Mouse (Mus musculus): Measurements from ENCODE around the gene Epb41. TPM values are rescaled to one million over a fixed set of nuclear protein-coding genes. Genes with fewer than 3 reads are reported as not detected.

Gene Epb41
- total and polyA plus RNA-seq, 2 experiments from 2014 or later, result 29.4 to 77.1 TPM

- no peak overlapping the region for H3K9ac ChIP-seq (replicated peaks; ENCODE audit: low read length, poor library complexity, severe bottlenecking)
- TF ChIP-seq CTCF (IDR thresholded peaks at IDR 0.05), result no peak
- H3K4me2 ChIP-seq (ENCODE audit: low read depth, low read length, poor library complexity, severe bottlenecking), result no peak overlapping the region
- no peak overlapping the region for H3K4me3 ChIP-seq (ENCODE audit: low read depth, low read length)
- no peaks in the 10 kb centered on the region for H3K9me3 ChIP-seq (ENCODE audit: low read length)
- DNase-seq (ENCODE audit: low spot score) (no peak), ATAC-seq (ENCODE audit: low FRiP score) (no peak)
- no peaks in the 10 kb centered on the region for H3K27me3 ChIP-seq (ENCODE audit: insufficient read depth, low read length)
- no peak overlapping the region for H3K27ac ChIP-seq (ENCODE audit: low read depth, low read length)
- 69% methylated on average over 2 of the region's 2 CpGs for WGBS
- H3K36me3 ChIP-seq (ENCODE audit: insufficient read depth, low read length), result no peaks in the 10 kb centered on the region
- no peaks in the 10 kb centered on the region for H3K4me1 ChIP-seq (ENCODE audit: insufficient read depth, low read length)
These were observed 49.9 kb downstream of the Epb41 start for GRCm38 (mm10) chr4:132025264-132025663.

- no peak for ATAC-seq (ENCODE audit: low FRiP score)
- no peak overlapping the region for H3K4me3 ChIP-seq (ENCODE audit: low read depth, low read length)
- H3K4me1 ChIP-seq (ENCODE audit: insufficient read depth, low read length), result no peaks in the 10 kb centered on the region
- no peak for TF ChIP-seq CTCF (IDR thresholded peaks at IDR 0.05)
- H3K27ac ChIP-seq (ENCODE audit: low read depth, low read length), result no peak overlapping the region
- no peak overlapping the region for H3K9ac ChIP-seq (replicated peaks; ENCODE audit: low read length, poor library complexity, severe bottlenecking)
- DNase-seq (ENCODE audit: low spot score), result no peak
- WGBS, result 100% methylated on average over 2 of the region's 2 CpGs
- H3K36me3 ChIP-seq (ENCODE audit: insufficient read depth, low read length), result no peaks in the 10 kb centered on the region
- H3K27me3 ChIP-seq (ENCODE audit: insufficient read depth, low read length), result no peaks in the 10 kb centered on the region
- no peak overlapping the region for H3K4me2 ChIP-seq (ENCODE audit: low read depth, low read length, poor library complexity, severe bottlenecking)
- H3K9me3 ChIP-seq (ENCODE audit: low read length), result no peaks in the 10 kb centered on the region
These were observed 51.3 kb downstream of the Epb41 start for GRCm38 (mm10) chr4:132023816-132024215.

DNA sequence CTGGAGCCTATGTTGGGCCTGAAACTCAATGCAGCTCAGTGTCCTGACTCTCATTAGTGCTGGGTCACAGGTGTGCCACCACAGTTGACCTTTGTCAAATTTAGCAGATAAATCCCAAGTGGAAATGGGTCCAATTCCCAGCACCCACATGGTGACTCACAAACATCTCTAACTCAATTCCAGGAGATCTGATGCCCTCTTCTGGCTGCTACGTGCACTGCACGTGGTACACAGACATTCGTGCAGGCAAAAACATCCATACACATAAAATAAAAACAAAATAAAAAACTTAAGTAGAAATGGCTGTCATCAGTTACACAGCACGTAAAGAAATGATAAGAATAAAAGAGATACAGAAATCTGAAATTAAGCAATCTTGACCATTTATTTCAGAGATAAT lies 52.5 kb downstream of the Epb41 start:
- H3K36me3 ChIP-seq (ENCODE audit: insufficient read depth, low read length), result no peaks in the 10 kb centered on the region
- no peak overlapping the region for H3K4me3 ChIP-seq (ENCODE audit: low read depth, low read length)
- no peak for DNase-seq (ENCODE audit: low spot score)
- no peak for ATAC-seq (ENCODE audit: low FRiP score)
- no peak overlapping the region for H3K27ac ChIP-seq (ENCODE audit: low read depth, low read length)
- WGBS, result 98% methylated on average over 4 of the region's 4 CpGs
- no peak overlapping the region for H3K9ac ChIP-seq (replicated peaks; ENCODE audit: low read length, poor library complexity, severe bottlenecking)
- no peaks in the 10 kb centered on the region for H3K4me1 ChIP-seq (ENCODE audit: insufficient read depth, low read length)
- no peaks in the 10 kb centered on the region for H3K9me3 ChIP-seq (ENCODE audit: low read length)
- H3K27me3 ChIP-seq (ENCODE audit: insufficient read depth, low read length), result no peaks in the 10 kb centered on the region
- no peak overlapping the region for H3K4me2 ChIP-seq (ENCODE audit: low read depth, low read length, poor library complexity, severe bottlenecking)
- peak; percentile 39; the same call in 1 of the 2 replicates for TF ChIP-seq CTCF (IDR thresholded peaks at IDR 0.05)

GRCm38 (mm10) chr4:132021883-132022282 lies 53.2 kb downstream of the Epb41 start:
- Histone ChIP-seq H3K4me1 (ENCODE audit: insufficient read depth, low read length) (no peaks in the 10 kb centered on the region), H3K27me3 (ENCODE audit: insufficient read depth, low read length) (no peaks in the 10 kb centered on the region), H3K9me3 (ENCODE audit: low read length) (no peaks in the 10 kb centered on the region), H3K36me3 (ENCODE audit: insufficient read depth, low read length) (no peaks in the 10 kb centered on the region), H3K4me3 (ENCODE audit: low read depth, low read length) (no peak overlapping the region), H3K27ac (ENCODE audit: low read depth, low read length) (no peak overlapping the region), H3K4me2 (ENCODE audit: low read depth, low read length, poor library complexity, severe bottlenecking) (no peak overlapping the region), H3K9ac (replicated peaks; ENCODE audit: low read length, poor library complexity, severe bottlenecking) (no peak overlapping the region)
- DNase-seq (ENCODE audit: low spot score) (no peak), ATAC-seq (ENCODE audit: low FRiP score) (no peak)
- 98% methylated on average over 7 of the region's 7 CpGs for WGBS
- no peak for TF ChIP-seq CTCF (IDR thresholded peaks at IDR 0.05)

DNA sequence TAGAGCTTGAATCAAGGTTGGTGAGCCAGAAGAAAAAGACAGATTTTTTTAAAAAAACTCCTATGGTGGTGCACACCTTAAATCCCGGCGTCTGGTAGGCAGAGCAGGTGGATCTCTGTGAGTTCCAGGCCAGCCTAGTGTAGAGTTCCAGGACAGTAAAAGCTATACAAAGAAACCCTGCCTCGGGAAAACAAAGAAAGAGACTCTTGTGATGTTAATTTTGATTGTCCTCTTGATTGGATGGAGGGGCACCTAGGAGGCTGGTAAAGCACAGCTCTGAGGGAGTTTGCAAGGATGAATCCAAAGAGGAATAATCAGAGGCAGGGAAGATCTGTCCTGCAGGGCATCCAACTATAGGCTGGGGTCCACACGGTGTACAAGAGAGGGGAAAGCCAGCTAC lies 56.6 kb downstream of the Epb41 start:
- H3K27me3 ChIP-seq (ENCODE audit: insufficient read depth, low read length), result no peaks in the 10 kb centered on the region
- no peak overlapping the region for H3K4me3 ChIP-seq (ENCODE audit: low read depth, low read length)
- no peak for TF ChIP-seq CTCF (IDR thresholded peaks at IDR 0.05)
- no peak overlapping the region for H3K9ac ChIP-seq (replicated peaks; ENCODE audit: low read length, poor library complexity, severe bottlenecking)
- H3K27ac ChIP-seq (ENCODE audit: low read depth, low read length), result no peak overlapping the region
- WGBS, result 34% methylated on average over 4 of the region's 4 CpGs
- DNase-seq (ENCODE audit: low spot score) (no peak), ATAC-seq (ENCODE audit: low FRiP score) (no peak)
- H3K4me2 ChIP-seq (ENCODE audit: low read depth, low read length, poor library complexity, severe bottlenecking), result no peak overlapping the region
- H3K4me1 ChIP-seq (ENCODE audit: insufficient read depth, low read length), result no peaks in the 10 kb centered on the region
- no peaks in the 10 kb centered on the region for H3K9me3 ChIP-seq (ENCODE audit: low read length)
- H3K36me3 ChIP-seq (ENCODE audit: insufficient read depth, low read length), result no peaks in the 10 kb centered on the region

- Histone ChIP-seq H3K27me3 (ENCODE audit: insufficient read depth, low read length) (no peaks in the 10 kb centered on the region), H3K4me2 (ENCODE audit: low read depth, low read length, poor library complexity, severe bottlenecking) (no peak overlapping the region), H3K27ac (ENCODE audit: low read depth, low read length) (no peak overlapping the region), H3K4me1 (ENCODE audit: insufficient read depth, low read length) (no peaks in the 10 kb centered on the region), H3K4me3 (ENCODE audit: low read depth, low read length) (no peak overlapping the region), H3K9ac (replicated peaks; ENCODE audit: low read length, poor library complexity, severe bottlenecking) (no peak overlapping the region), H3K36me3 (ENCODE audit: insufficient read depth, low read length) (no peaks in the 10 kb centered on the region), H3K9me3 (ENCODE audit: low read length) (no peaks in the 10 kb centered on the region)
- no peak for ATAC-seq (ENCODE audit: low FRiP score)
- no peak for DNase-seq (ENCODE audit: low spot score)
- WGBS, result 63% methylated on average over 3 of the region's 3 CpGs
- TF ChIP-seq CTCF (IDR thresholded peaks at IDR 0.05), result no peak
These were observed 59.7 kb downstream of the Epb41 start for GRCm38 (mm10) chr4:132015374-132015773.
